Mouse (Mus musculus) MEL (cell line): ENCODE data around the gene Npas3. TPM values are rescaled to one million over a fixed set of nuclear protein-coding genes. Genes with fewer than 3 reads are reported as not detected.

Source experiments
- DNase-seq: peaks from one replicate; pipeline ENCODE4 v3.0.0; 2011; ENCODE audit warnings: low read depth, low spot score
- H3K27ac ChIP-seq: 2 replicates; pipeline ENCODE4 v1.5.1; 2012; ENCODE audit warnings: low read depth, mild to moderate bottlenecking, control low read depth, low read length, moderate library complexity; ENCODE audit not compliant: control insufficient read depth
- H3K27me3 ChIP-seq, 2 experiments: fragments of 150-350 bp in 1 of 2; sonication (generic) in 1 of 2; 2 replicates each; pipeline ENCODE4 v1.6.1; 2012; ENCODE audit warnings: low read length in 2 of 2, mild to moderate bottlenecking in 2 of 2, improper control_type of control experiment in 1 of 2, moderate library complexity in 1 of 2; ENCODE audit not compliant: insufficient read depth in 2 of 2, control insufficient read depth in 1 of 2
- H3K36me3 ChIP-seq, 2 experiments: 2 replicates each; pipeline ENCODE4 v1.6.1; 2012 to 2014; ENCODE audit warnings: low read length in 2 of 2, improper control_type of control experiment in 1 of 2, inconsistent platforms in 1 of 2, mild to moderate bottlenecking in 1 of 2; ENCODE audit not compliant: insufficient read depth in 2 of 2, control insufficient read depth in 1 of 2
- H3K4me1 ChIP-seq, 2 experiments: fragments of 150-350 bp in 1 of 2; sonication (generic) in 1 of 2; 2 replicates each; pipeline ENCODE4 v1.6.1; 2012; ENCODE audit warnings: low read length in 2 of 2, improper control_type of control experiment in 1 of 2, mild to moderate bottlenecking in 1 of 2; ENCODE audit not compliant: insufficient read depth in 2 of 2, control insufficient read depth in 1 of 2
- H3K4me3 ChIP-seq, 2 experiments: fragments of 150-350 bp in 1 of 2; sonication (generic) in 1 of 2; 2 replicates each; pipeline ENCODE4 v1.5.1; 2012; ENCODE audit warnings: low read depth in 2 of 2, low read length in 2 of 2, mild to moderate bottlenecking in 2 of 2, moderate library complexity in 2 of 2, control low read depth in 1 of 2, improper control_type of control experiment in 1 of 2; ENCODE audit not compliant: control insufficient read depth in 1 of 2, insufficient read depth in 1 of 2
- H3K79me2 ChIP-seq: 2 replicates; pipeline ENCODE4 v1.6.1; 2012; ENCODE audit warnings: mild to moderate bottlenecking, low read length, moderate library complexity; ENCODE audit not compliant: control insufficient read depth, poor library complexity, insufficient read depth
- H3K9ac ChIP-seq: 2 replicates; pipeline ENCODE4 v1.6.1; 2012; ENCODE audit warnings: low read depth, mild to moderate bottlenecking, control low read depth, low read length, moderate library complexity; ENCODE audit not compliant: control insufficient read depth, poor library complexity, severe bottlenecking
- H3K9me3 ChIP-seq: fragments of 150-350 bp; sonication (generic); replicated peaks from 2 replicates; pipeline ENCODE4 v1.6.1; 2012; ENCODE audit warnings: mild to moderate bottlenecking, low read length, improper control_type of control experiment, moderate library complexity; ENCODE audit not compliant: insufficient read depth
- BHLHE40 ChIP-seq: IDR thresholded peaks from 2 replicates; pipeline ENCODE4 v1.6.1; 2012; ENCODE audit warnings: low read depth, mild to moderate bottlenecking, inconsistent platforms, low read length, improper control_type of control experiment, borderline replicate concordance
- CHD1 ChIP-seq: IDR thresholded peaks from 2 replicates; pipeline ENCODE4 v1.6.1; 2012; ENCODE audit warnings: low read depth, mild to moderate bottlenecking, inconsistent platforms, low read length, improper control_type of control experiment
- CHD2 ChIP-seq: IDR thresholded peaks from 2 replicates; pipeline ENCODE4 v1.6.1; 2011; ENCODE audit warnings: low read length, improper control_type of control experiment
- CTCF ChIP-seq, 3 experiments: IDR thresholded peaks in 2 of 3; conservative IDR thresholded peaks in 1 of 3; 2 replicates each; pipeline ENCODE4 v1.5.1; 2011 to 2012; ENCODE audit warnings: low read length in 3 of 3, low read depth in 2 of 3, mild to moderate bottlenecking in 2 of 3, improper control_type of control experiment in 1 of 3, inconsistent platforms in 1 of 3, mixed read lengths in 1 of 3, moderate library complexity in 1 of 3; ENCODE audit not compliant: control insufficient read depth in 1 of 3, insufficient read depth in 1 of 3, poor library complexity in 1 of 3, severe bottlenecking in 1 of 3
- ELF1 ChIP-seq: IDR thresholded peaks from 2 replicates; pipeline ENCODE4 v1.6.1; 2014; ENCODE audit warnings: low read depth, mild to moderate bottlenecking, inconsistent platforms, low read length, improper control_type of control experiment, moderate library complexity
- ETS1 ChIP-seq: IDR thresholded peaks from 2 replicates; pipeline ENCODE4 v1.6.1; 2012; ENCODE audit warnings: low read depth, mild to moderate bottlenecking, inconsistent platforms, low read length, improper control_type of control experiment, moderate library complexity
- GABPA ChIP-seq: IDR thresholded peaks from 2 replicates; pipeline ENCODE4 v1.6.1; 2012; ENCODE audit warnings: low read depth, mild to moderate bottlenecking, inconsistent platforms, low read length, improper control_type of control experiment, moderate library complexity
- GATA1 ChIP-seq: IDR thresholded peaks from 2 replicates; pipeline ENCODE4 v1.6.1; 2011; ENCODE audit warnings: low read depth, low read length, improper control_type of control experiment
- JUND ChIP-seq: IDR thresholded peaks from 2 replicates; pipeline ENCODE4 v1.6.1; 2011; ENCODE audit warnings: low read depth, mild to moderate bottlenecking, improper control_type of control experiment, low read length
- KAT2A ChIP-seq: conservative IDR thresholded peaks from 2 replicates; pipeline ENCODE4 v1.6.1; 2012; ENCODE audit warnings: low read depth, low read length, improper control_type of control experiment, inconsistent platforms
- MAFK ChIP-seq: IDR thresholded peaks from 2 replicates; pipeline ENCODE4 v1.6.1; 2011; ENCODE audit warnings: low read depth, mild to moderate bottlenecking, low read length, improper control_type of control experiment, borderline replicate concordance
- MAZ ChIP-seq: IDR thresholded peaks from 2 replicates; pipeline ENCODE4 v1.6.1; 2012; ENCODE audit warnings: low read depth, mild to moderate bottlenecking, inconsistent platforms, low read length, improper control_type of control experiment
- MEF2A ChIP-seq: IDR thresholded peaks from 2 replicates; pipeline ENCODE4 v1.6.1; 2014; ENCODE audit warnings: low read depth, mild to moderate bottlenecking, inconsistent platforms, low read length, improper control_type of control experiment; ENCODE audit not compliant: poor library complexity, insufficient replicate concordance, severe bottlenecking; ENCODE audit errors: extremely low read depth
- MYC ChIP-seq: IDR thresholded peaks from 2 replicates; pipeline ENCODE4 v1.6.1; 2011; ENCODE audit warnings: low read depth, mild to moderate bottlenecking, low read length, improper control_type of control experiment, moderate library complexity
- NRF1 ChIP-seq: IDR thresholded peaks from 2 replicates; pipeline ENCODE4 v1.6.1; 2014; ENCODE audit warnings: low read depth, mild to moderate bottlenecking, inconsistent platforms, low read length, improper control_type of control experiment, moderate library complexity; ENCODE audit not compliant: poor library complexity, insufficient read depth, severe bottlenecking
- TAL1 ChIP-seq: IDR thresholded peaks from 2 replicates; pipeline ENCODE4 v1.6.1; 2012; ENCODE audit warnings: mild to moderate bottlenecking, inconsistent platforms, low read length, moderate library complexity, mixed read lengths
- TBP ChIP-seq: IDR thresholded peaks from 2 replicates; pipeline ENCODE4 v1.8.0; 2011; ENCODE audit warnings: low read depth, low read length, improper control_type of control experiment
- TCF12 ChIP-seq: IDR thresholded peaks from 2 replicates; pipeline ENCODE4 v1.6.1; 2014; ENCODE audit warnings: low read depth, mild to moderate bottlenecking, inconsistent platforms, low read length, improper control_type of control experiment, moderate library complexity
- USF1 ChIP-seq: IDR thresholded peaks from 2 replicates; pipeline ENCODE4 v1.6.1; 2014; ENCODE audit warnings: low read depth, mild to moderate bottlenecking, inconsistent platforms, low read length, improper control_type of control experiment, moderate library complexity
- ZC3H11A ChIP-seq: IDR thresholded peaks from 2 replicates; pipeline ENCODE4 v1.6.1; 2012; ENCODE audit warnings: low read depth, mild to moderate bottlenecking, inconsistent platforms, low read length, improper control_type of control experiment
- ZKSCAN1 ChIP-seq: IDR thresholded peaks from 2 replicates; pipeline ENCODE4 v1.6.1; 2012; ENCODE audit warnings: low read depth, mild to moderate bottlenecking, inconsistent platforms, low read length, improper control_type of control experiment, moderate library complexity
- polyA plus RNA-seq, 2 experiments: library from polyadenylated mRNA; stranded (reverse) in 1 of 2; unstranded in 1 of 2; fragments of >175 nt in 1 of 2; fragments of >200 nt in 1 of 2; gene quantifications; 2 replicates each; pipeline versions ENCODE4 v1.2.1 to v1.2.4; 2012; ENCODE audit warnings: low replicate concordance in 2 of 2, low read depth in 1 of 2; ENCODE audit not compliant: insufficient read length in 2 of 2, insufficient read depth in 1 of 2, missing spikeins in 1 of 2
- total RNA-seq: library from RNA; depleted of rRNA; stranded (reverse); fragments of 300-350 nt; gene quantifications from 2 replicates; pipeline ENCODE4 v1.2.3, GENCODE M21; 2012

Npas3 gene
- total and polyA plus RNA-seq, 3 experiments, result not detected

DNA sequence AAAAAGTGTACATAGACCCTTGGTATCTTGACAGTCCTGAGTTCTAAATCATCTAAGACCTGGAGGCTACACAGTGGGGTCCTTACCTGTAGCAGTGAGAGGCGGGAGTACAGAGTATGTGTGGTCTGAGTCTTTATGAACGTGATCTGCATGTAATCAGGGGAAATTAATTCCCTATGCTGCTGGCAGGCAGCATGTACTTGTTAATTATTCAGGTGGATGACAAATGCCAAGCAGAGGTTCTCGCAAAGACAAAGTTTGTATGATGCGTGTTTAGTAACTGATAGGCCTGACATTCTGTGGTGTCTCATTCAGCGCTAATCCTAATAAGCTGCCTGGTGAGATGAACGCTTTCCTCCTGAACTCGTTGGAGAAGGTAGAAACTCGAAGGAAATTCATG, 136.4 kb downstream of the Npas3 start:
- no peaks in the 10 kb centered on the region for H3K27me3 ChIP-seq
- no peak for DNase-seq
- no peak overlapping the region for H3K27ac ChIP-seq
- H3K4me3 ChIP-seq, result no peak overlapping the region
- no peaks in the 10 kb centered on the region for H3K36me3 ChIP-seq
- H3K79me2 ChIP-seq, result no peaks in the 10 kb centered on the region
- no peak overlapping the region for H3K9ac ChIP-seq
- TF ChIP-seq TBP (no peak), CHD2 (no peak), MAFK (no peak), TAL1 (no peak), BHLHE40 (no peak), ZC3H11A (no peak), ZKSCAN1 (no peak), MYC (no peak), MAZ (no peak), NRF1 (no peak), ETS1 (no peak), CHD1 (no peak), USF1 (no peak)
- no peaks in the 10 kb centered on the region for H3K9me3 ChIP-seq
- H3K4me1 ChIP-seq, result no peaks in the 10 kb centered on the region

DNA sequence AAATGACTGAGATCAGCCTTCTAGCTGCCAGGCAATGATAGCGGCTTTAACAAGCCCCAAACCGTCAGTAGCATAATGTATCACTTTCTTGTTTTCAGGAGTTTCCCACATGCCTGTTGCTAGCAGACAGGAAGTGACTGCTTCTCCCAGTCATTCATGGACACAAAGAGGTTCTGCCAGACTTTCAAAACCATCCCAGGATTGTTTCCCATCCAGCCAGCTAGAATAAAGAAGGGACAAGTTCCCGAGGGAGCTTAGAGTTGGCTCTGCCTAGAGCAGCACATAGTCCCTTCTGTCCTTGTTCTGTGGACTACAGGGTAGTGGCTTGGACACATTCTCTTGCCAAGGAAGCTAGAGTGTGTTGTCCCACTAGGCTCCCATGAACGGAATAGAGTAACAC, 157.4 kb downstream of the Npas3 start:
- Histone ChIP-seq H3K9ac (no peak overlapping the region), H3K36me3 (no peaks in the 10 kb centered on the region), H3K4me1 (no peaks in the 10 kb centered on the region), H3K27ac (no peak overlapping the region), H3K9me3 (no peaks in the 10 kb centered on the region), H3K4me3 (no peak overlapping the region), H3K27me3 (no peaks in the 10 kb centered on the region), H3K79me2 (no peaks in the 10 kb centered on the region)
- TF ChIP-seq CHD1 (no peak), KAT2A (no peak), BHLHE40 (no peak), ZC3H11A (no peak), TCF12 (no peak)
- DNase-seq, result no peak

DNA sequence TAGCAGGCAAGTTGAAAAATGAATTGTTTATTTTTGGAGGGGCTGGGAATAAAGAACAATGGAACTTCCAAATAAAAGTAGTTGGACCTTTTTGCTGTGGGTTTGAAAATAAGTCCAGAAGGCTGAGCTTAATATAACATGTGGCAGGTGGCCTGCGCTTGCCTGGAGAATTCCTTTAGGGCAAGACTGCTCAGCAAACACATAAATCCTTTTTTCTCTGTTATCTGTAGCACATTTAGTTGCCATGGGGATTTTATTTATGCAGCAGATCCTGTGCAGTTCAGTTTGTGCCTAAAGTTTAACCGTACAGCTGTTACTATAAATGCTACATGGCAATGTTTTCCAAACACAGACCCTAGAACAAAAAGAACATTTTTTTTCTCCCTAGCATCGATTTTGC, 159.3 kb downstream of the Npas3 start:
- H3K4me1 ChIP-seq, result no peaks in the 10 kb centered on the region
- no peak for TF ChIP-seq GABPA
- no peak for TF ChIP-seq TBP
- no peak for TF ChIP-seq JUND
- TF ChIP-seq GATA1, result no peak
- TF ChIP-seq ZC3H11A, result no peak
- TF ChIP-seq ELF1, result no peak
- no peak for TF ChIP-seq CTCF (IDR thresholded peaks at IDR 0.05 in 2 of 3, conservative IDR thresholded peaks at IDR 0.05 in 1 of 3; ENCODE audit: control insufficient read depth in 1 of 3, insufficient read depth in 1 of 3, low read depth in 2 of 3, low read length in 3 of 3, poor library complexity in 1 of 3, severe bottlenecking in 1 of 3)
- TF ChIP-seq MEF2A, result no peak
- H3K4me3 ChIP-seq, result no peak overlapping the region
- H3K9me3 ChIP-seq, result no peaks in the 10 kb centered on the region
- DNase-seq, result no peak
- no peak overlapping the region for H3K9ac ChIP-seq
- H3K27ac ChIP-seq, result no peak overlapping the region
- no peaks in the 10 kb centered on the region for H3K79me2 ChIP-seq
- H3K27me3 ChIP-seq, result no peaks in the 10 kb centered on the region
- no peaks in the 10 kb centered on the region for H3K36me3 ChIP-seq
